Mouse (Mus musculus): ENCODE results near the gene Ccr6.
A peak's percentile ranks its signal among the peaks of the same experiment; 100 is the strongest.

Ccr6 gene

DNA sequence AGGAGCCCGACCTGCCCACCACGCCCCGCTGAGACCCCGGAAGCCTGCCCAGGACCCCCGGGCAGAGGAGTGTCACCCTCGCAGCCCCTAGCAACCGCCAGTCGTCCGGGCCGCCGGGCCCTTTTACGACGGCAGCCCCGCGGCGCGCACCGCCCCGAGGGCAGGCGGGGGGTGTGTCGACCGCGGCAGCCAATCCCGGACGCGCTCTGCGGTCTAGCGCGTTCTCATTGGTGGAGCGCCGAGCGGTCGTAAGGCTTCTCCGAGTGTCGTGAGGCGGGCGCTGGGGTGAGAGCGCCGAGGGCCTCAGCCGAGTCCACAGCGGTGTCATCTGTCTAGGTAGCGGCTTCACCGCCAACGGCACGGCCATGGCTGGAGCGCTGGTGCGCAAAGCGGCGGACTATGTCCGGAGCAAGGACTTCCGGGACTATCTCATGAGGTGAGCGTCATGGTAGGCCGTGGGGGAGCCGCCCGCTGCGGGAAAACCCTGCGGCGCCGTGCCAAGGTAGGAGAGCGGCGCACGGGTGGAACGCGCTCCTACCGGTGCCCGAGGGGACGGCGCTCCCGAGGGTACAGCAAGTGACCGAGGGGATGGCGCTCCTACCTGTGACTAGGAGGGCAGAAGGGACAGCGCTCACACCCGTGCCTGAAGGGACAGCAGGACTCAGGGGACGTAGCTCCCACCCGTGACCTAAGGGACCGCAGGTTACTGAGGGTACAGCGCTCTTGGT, 47.8 kb downstream of the Ccr6 start:
- peak; percentile 89 for DNase-seq (ENCODE audit: low read depth)

DNA sequence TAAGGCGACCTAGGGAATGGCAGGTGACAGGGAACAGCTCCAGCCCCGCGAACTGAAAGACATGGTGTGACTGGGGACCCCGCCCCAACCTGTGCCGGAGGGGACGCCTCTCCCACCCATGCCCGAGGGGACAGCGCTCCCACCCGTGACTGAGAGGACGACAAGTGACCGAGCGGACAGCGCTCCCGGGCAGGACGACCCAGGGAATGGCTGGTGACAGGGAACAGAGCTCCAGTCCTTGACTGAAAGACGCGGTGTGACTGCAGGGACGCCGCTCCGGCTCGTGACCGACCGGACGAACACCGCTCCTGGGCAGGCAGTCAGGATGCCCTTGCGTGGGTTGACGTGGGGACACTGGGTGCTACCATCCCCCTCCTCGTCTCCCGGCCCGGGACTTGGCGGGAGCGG, 48.4 kb downstream of the Ccr6 start:
- DNase-seq (ENCODE audit: low read depth), result no peak

DNA sequence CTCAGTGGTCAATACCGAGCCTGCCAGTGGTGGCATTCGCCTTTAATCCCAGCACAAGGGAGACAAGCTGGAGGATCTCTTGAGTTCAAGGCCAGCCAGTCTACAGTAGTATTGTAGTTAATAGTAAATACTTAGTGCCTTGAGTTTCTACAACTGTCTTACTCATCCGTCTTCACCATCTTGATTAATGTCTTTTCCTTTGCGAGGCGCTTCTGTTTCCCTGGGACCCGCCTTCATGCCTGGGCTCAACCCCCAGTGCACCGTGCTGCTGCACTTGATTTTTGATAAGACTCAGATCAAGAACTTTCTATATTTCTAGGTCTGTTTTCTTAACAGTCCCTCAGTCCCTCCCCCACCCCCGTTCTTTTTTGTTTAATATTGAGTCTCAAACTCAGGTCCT, 49.2 kb downstream of the Ccr6 start:
- DNase-seq (ENCODE audit: low read depth), result peak; percentile 33

DNA sequence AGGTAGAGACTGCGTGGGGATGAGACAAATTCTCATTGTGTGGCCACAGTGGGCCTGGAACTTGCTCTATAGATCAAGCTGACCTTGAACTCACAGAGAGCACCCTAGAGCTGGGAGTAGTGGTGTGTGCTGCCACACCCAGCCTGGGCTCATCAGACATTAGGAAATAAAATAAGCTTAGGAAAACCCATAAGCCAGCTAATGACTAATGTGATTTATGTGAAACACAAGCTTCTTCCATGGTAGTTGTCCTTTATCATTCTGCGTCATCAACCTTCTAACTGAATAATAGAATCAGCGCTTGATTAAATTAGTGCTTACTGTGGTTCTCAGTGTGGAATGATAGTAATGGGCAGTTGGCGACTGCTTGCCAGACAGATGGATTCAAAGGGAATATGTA, 51.1 kb downstream of the Ccr6 start:
- no peak for DNase-seq (ENCODE audit: low read depth)

DNA sequence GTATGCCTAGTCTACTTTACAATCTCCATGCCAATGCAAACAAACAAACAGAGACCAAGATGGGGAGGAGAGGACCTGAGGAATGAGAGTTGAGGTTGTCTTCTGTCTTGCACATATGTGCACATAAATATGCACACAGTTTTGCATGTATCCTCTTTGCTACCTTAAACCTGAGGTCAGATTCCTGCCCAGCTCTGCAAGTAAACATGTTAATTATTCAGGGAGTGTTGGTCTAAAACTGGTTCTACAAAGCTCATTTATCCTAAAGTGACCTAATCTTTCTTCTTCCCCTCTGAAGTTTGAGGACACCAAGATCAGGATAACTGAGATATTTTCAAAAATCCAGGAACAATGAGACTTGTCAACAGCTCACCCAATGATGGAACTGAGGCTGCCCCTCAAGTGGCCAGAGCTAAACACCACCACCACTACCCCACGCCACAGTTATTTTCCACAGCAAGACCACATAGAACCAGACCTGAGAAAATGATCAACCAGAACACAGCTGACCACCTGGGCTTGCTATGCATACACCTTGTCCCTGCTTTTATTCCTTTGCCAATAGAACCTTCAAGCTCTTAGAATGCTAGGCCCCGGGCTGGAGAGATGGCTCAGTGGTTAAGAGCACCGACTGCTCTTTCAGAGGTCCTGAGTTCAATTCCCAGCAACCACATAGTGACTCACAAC, 54.3 kb downstream of the Ccr6 start:
- no peak for DNase-seq (ENCODE audit: low read depth)

DNA sequence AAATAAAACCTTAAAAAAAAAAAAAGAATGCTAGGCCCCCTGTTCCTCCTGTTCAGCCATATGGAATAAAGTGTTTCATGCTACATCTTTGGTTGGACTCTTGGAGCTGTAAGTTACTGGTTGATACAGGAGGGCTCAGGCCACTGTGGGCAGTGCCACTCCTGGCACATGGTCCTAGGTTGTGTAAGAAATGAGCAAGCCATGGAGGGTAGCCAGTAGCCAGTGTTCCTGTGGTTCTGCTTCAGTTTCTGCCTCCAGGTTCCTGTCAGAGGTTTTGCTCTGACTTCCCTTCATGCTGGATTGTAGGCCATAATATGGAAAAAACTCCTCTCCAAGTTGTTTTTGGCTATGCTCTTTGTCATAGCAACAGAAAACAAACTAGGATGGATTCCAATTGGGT, 54.9 kb downstream of the Ccr6 start:
- no peak for DNase-seq (ENCODE audit: low read depth)

DNA sequence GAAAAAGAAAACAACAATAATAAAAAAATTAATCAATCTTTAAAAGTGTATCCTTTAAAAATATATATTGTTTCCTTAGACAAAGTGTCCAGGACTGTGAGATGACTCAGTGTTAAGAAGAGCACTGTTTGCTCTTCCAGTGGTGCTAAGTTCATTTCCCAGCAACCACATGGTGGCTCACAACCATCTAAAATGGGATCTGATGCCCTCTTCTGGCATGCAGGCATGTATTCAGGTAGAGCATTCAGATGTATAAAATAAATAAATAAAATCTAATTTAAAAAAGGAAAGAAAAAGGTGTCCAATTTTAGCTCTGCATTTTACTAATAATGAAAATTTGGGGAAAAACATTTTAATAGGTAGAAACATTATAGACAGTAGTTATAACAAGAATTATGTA, 60.0 kb downstream of the Ccr6 start:
- no peak for DNase-seq (ENCODE audit: low read depth)

DNA sequence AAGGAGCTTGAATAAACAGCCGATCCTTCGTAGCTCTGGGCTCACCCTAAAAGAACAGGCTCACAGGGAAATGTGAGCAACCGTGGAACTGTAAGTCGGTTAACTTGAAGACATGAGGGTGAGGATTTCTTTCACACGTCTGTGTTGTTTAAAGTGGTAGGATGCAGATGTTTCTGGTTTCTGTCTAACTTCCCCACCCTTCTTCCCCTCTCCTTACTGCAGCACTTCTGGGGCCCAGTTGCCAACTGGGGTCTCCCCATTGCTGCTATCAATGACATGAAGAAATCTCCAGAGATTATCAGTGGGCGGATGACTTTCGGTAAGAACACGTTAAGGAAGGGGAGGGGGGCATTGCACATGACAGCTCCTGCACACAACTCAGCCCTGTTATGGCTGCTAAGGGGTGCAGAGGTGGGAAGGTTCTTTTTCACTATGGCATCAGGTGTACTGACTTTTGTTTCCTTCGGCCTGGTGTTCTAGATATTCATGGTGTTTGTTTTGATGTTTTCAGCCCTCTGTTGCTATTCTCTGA, 60.5 kb downstream of the Ccr6 start:
- DNase-seq (ENCODE audit: low read depth), result no peak

DNA sequence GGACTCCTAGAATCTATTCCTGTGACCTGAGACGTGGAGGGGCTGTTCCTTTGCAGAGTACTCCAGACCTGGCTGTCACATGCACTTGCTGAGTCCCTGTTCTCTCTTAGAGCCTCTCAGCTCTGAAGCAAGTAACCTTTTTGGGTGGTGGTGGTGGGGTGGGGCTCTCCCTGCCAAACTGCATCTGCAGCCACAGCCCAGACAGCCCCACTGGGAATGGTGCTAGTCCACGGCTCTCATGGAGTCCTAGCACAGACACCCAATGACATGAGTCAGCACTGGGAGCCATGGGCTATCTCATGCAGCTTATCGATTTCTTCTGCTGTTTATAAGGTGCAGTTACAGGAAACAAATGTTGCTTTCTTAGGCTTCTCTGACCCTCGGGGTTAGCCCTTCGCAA, 61.9 kb downstream of the Ccr6 start:
- DNase-seq (ENCODE audit: low read depth), result no peak

DNA sequence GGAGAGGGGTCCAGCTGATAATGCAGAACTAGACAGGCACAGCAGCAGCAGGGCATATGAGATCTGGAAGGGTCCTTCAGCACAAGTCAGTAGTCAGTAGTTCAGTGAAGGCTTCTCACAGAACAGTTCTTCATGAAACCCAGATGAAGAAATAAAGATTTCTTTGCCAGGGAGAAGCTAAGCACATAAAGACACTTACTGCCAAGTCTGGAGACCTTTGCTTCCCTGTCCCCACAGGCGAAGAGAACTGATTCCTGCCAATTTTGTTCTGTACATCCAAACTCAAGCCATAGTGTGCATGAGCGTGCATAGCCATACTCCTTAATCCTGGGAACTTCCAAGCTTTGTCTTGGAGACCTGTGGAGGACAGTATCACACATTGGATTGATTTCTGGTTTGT, 62.4 kb downstream of the Ccr6 start:
- no peak for DNase-seq (ENCODE audit: low read depth)

DNA sequence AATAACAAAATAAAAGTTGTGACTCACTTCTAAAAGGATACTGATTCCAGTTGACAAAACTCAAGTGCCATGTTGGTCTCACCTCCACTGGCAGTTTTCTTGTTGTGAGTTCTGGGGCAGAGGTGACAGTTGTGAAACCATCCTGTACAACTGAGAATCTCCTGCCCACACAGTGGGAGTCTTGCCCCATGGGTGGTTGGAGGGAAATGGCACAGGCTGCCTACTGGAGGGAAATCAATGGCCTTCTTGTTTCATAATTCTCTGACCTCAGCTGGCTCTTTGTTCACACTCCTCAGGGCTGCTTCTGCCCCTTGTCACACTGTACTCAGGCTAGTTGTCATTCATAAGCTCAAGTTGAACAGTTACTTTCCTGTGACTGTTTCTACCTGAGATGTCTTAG, 63.7 kb downstream of the Ccr6 start:
- no peak for DNase-seq (ENCODE audit: low read depth)

DNA sequence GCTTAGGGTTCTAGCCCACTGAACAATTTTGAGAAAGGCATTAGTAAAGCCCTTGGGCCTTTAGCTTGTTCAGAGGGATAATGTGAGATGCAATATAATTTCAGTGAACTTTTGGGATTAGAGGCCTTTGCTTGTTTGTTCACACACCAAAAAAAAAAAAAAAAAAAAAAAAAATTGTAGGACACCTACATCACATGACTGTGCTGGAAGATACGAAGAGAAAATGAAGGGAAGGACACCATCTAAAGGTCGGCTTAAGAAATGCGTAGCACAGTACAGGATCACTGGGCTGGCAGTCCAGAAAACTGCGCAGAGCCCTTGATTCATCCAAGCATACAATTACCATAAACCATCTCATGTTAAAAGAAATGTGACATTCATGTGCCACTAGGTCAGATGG, 65.7 kb downstream of the Ccr6 start:
- DNase-seq (ENCODE audit: low read depth), result no peak

DNA sequence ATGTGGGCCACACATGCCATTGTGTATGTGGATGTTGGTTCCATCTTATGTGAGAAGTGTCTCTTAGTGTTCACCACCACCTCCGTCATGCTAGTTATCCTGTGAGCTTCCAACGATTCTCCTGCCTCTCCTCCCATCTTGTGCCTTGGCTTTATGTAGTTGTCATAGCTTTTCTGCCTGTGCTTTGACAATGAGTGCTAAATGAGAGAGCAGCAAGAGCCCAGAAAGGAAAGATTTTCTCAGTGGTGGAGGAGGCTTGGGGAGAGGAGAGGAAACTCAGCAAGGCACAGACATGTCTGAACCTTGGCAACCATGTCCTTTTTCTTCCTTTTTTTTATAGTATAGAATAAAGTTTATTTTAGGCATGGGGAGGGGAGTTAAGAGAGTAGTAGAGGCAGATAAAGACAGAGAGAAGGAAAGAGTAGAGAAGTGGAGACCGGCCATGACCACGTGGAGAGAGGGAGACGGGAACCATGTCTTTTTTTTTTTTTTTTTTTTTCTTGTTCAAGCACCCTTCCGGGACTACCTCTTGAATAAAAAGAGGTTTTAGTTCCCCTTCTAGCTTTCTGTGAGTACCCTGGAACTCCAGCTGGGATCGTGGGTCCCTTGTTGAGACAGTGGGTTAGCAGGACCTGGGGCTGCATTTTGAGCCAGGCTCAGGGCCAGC, 67.1 kb downstream of the Ccr6 start:
- no peak for DNase-seq (ENCODE audit: low read depth)

DNA sequence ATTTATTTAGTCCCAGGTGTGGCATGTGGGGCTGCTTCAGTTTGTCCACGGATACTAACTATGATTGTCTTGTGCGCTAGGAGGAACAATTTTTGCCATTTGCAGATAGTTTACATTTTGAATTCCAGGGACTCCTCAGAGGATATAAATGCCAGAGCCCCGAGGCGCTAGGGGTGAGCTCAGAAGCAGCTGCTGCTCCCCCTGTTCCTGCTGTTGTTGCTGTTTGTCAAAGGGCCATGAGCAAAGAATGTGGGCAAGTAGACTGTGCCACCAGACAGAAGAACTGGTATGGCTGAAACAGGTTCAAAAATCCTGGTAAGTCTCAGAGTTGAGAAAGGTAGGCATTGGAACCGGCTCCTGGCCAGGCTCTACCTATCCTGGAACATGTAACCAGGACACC, 67.8 kb downstream of the Ccr6 start:
- no peak for DNase-seq (ENCODE audit: low read depth)

DNA sequence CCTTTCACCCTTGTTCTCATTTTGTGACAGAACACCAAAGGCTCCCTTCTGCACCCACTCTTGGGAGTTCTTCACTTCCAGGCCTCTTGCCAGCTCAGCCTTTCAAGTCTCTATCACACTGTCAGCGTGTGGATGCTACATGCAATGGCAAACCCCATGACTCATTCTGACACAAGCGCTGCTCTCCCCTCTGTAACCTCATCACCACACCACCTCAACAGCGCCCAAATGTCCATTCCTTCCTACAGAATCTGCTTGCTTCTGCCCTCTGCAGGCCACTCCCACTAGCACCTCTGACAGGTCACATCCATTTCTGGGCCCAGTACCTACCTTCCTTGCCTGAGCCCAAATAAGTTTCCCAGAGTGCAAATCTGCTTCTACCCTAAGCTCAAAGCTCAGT, 70.0 kb downstream of the Ccr6 start:
- DNase-seq (ENCODE audit: low read depth), result no peak
